Mouse (Mus musculus): ENCODE data around the gene Ccl11. TPM values are rescaled to one million over a fixed set of nuclear protein-coding genes. Genes with fewer than 3 reads are reported as not detected.

Gene Ccl11
- polyA plus RNA-seq, 1 experiment = 0.44 TPM

GRCm38 (mm10) chr11:82063454-82063853, 5.8 kb downstream of the Ccl11 start:
- 48% methylated on average over 2 of the region's 2 CpGs for WGBS
- Histone ChIP-seq H3K4me3 (replicated peaks; ENCODE audit: insufficient read depth, low read depth, low read length) (no peak overlapping the region), H3K27me3 (ENCODE audit: control insufficient read depth, insufficient read depth, low read length) (no peaks in the 10 kb centered on the region), H3K4me1 (ENCODE audit: control insufficient read depth, insufficient read depth, low read length) (no peaks in the 10 kb centered on the region), H3K27ac (ENCODE audit: insufficient read depth, low read length) (no peak overlapping the region)
- TF ChIP-seq POLR2A (IDR thresholded peaks at IDR 0.05; ENCODE audit: borderline replicate concordance, insufficient read depth, low read length) (no peak), CTCF (IDR thresholded peaks at IDR 0.05; ENCODE audit: borderline replicate concordance, insufficient read depth, low read depth, low read length) (no peak)
- no peak for DNase-seq

- Histone ChIP-seq H3K27me3 (ENCODE audit: control insufficient read depth, insufficient read depth, low read length) (no peaks in the 10 kb centered on the region), H3K4me3 (replicated peaks; ENCODE audit: insufficient read depth, low read depth, low read length) (no peak overlapping the region), H3K4me1 (ENCODE audit: control insufficient read depth, insufficient read depth, low read length) (no peaks in the 10 kb centered on the region), H3K27ac (ENCODE audit: insufficient read depth, low read length) (no peak overlapping the region)
- no peak for DNase-seq
- TF ChIP-seq POLR2A (IDR thresholded peaks at IDR 0.05; ENCODE audit: borderline replicate concordance, insufficient read depth, low read length) (no peak), CTCF (IDR thresholded peaks at IDR 0.05; ENCODE audit: borderline replicate concordance, insufficient read depth, low read depth, low read length) (no peak)
- whole genome bisulfite sequencing = 87% methylated on average over 7 of the region's 7 CpGs
Measured at GRCm38 (mm10) chr11:82066953-82067571, 9.4 kb downstream of the Ccl11 start.

- 34% methylated on average over 3 of the region's 3 CpGs for WGBS
Measured at GRCm38 (mm10) chr11:82071076-82071475, 13.5 kb downstream of the Ccl11 start.

GRCm38 (mm10) chr11:82072374-82072773, 14.8 kb downstream of the Ccl11 start:
- TF ChIP-seq POLR2A (IDR thresholded peaks at IDR 0.05; ENCODE audit: borderline replicate concordance, insufficient read depth, low read length) (no peak), CTCF (IDR thresholded peaks at IDR 0.05; ENCODE audit: borderline replicate concordance, insufficient read depth, low read depth, low read length) (no peak)
- WGBS = 94% methylated on average over 1 of the region's 1 CpGs

More at GRCm38 (mm10) chr11:82071076-82071475, 13.5 kb downstream of the Ccl11 start:
- no peak for TF ChIP-seq POLR2A (IDR thresholded peaks at IDR 0.05; ENCODE audit: borderline replicate concordance, insufficient read depth, low read length)
- TF ChIP-seq CTCF (IDR thresholded peaks at IDR 0.05; ENCODE audit: borderline replicate concordance, insufficient read depth, low read depth, low read length) = no peak
- Histone ChIP-seq H3K4me1 (ENCODE audit: control insufficient read depth, insufficient read depth, low read length) (no peaks in the 10 kb centered on the region), H3K4me3 (replicated peaks; ENCODE audit: insufficient read depth, low read depth, low read length) (no peak overlapping the region), H3K27ac (ENCODE audit: insufficient read depth, low read length) (no peak overlapping the region), H3K27me3 (ENCODE audit: control insufficient read depth, insufficient read depth, low read length) (no peaks in the 10 kb centered on the region)
- DNase-seq = peak in 1 of 2 experiments; percentile 4

GRCm38 (mm10) chr11:82072984-82073383, 15.4 kb downstream of the Ccl11 start:
- TF ChIP-seq CTCF (IDR thresholded peaks at IDR 0.05; ENCODE audit: borderline replicate concordance, insufficient read depth, low read depth, low read length) = no peak
- H3K27ac ChIP-seq (ENCODE audit: insufficient read depth, low read length) = no peak overlapping the region
- 84% methylated on average over 3 of the region's 3 CpGs for WGBS

More at GRCm38 (mm10) chr11:82072374-82072773, 14.8 kb downstream of the Ccl11 start:
- Histone ChIP-seq H3K4me3 (replicated peaks; ENCODE audit: insufficient read depth, low read depth, low read length) (no peak overlapping the region), H3K4me1 (ENCODE audit: control insufficient read depth, insufficient read depth, low read length) (no peaks in the 10 kb centered on the region), H3K27ac (ENCODE audit: insufficient read depth, low read length) (no peak overlapping the region), H3K27me3 (ENCODE audit: control insufficient read depth, insufficient read depth, low read length) (no peaks in the 10 kb centered on the region)
- DNase-seq = no peak

GRCm38 (mm10) chr11:82073686-82074085, 16.1 kb downstream of the Ccl11 start:
- TF ChIP-seq POLR2A (IDR thresholded peaks at IDR 0.05; ENCODE audit: borderline replicate concordance, insufficient read depth, low read length) (no peak), CTCF (IDR thresholded peaks at IDR 0.05; ENCODE audit: borderline replicate concordance, insufficient read depth, low read depth, low read length) (no peak)

More at GRCm38 (mm10) chr11:82072984-82073383, 15.4 kb downstream of the Ccl11 start:
- DNase-seq = no peak
- H3K4me3 ChIP-seq (replicated peaks; ENCODE audit: insufficient read depth, low read depth, low read length) = no peak overlapping the region
- no peaks in the 10 kb centered on the region for H3K4me1 ChIP-seq (ENCODE audit: control insufficient read depth, insufficient read depth, low read length)
- no peaks in the 10 kb centered on the region for H3K27me3 ChIP-seq (ENCODE audit: control insufficient read depth, insufficient read depth, low read length)

GRCm38 (mm10) chr11:82077031-82077430, 19.4 kb downstream of the Ccl11 start:
- Histone ChIP-seq H3K27ac (ENCODE audit: insufficient read depth, low read length) (no peak overlapping the region), H3K4me1 (ENCODE audit: control insufficient read depth, insufficient read depth, low read length) (no peaks in the 10 kb centered on the region), H3K27me3 (ENCODE audit: control insufficient read depth, insufficient read depth, low read length) (no peaks in the 10 kb centered on the region), H3K4me3 (replicated peaks; ENCODE audit: insufficient read depth, low read depth, low read length) (no peak overlapping the region)
- no peak for DNase-seq
- WGBS = 81% methylated on average over 3 of the region's 3 CpGs
- no peak for TF ChIP-seq POLR2A (IDR thresholded peaks at IDR 0.05; ENCODE audit: borderline replicate concordance, insufficient read depth, low read length)
- no peak for TF ChIP-seq CTCF (IDR thresholded peaks at IDR 0.05; ENCODE audit: borderline replicate concordance, insufficient read depth, low read depth, low read length)

More at GRCm38 (mm10) chr11:82073686-82074085, 16.1 kb downstream of the Ccl11 start:
- 32% methylated on average over 3 of the region's 3 CpGs for WGBS
- no peaks in the 10 kb centered on the region for H3K27me3 ChIP-seq (ENCODE audit: control insufficient read depth, insufficient read depth, low read length)
- no peak for DNase-seq
- H3K4me3 ChIP-seq (replicated peaks; ENCODE audit: insufficient read depth, low read depth, low read length) = no peak overlapping the region
- H3K27ac ChIP-seq (ENCODE audit: insufficient read depth, low read length) = no peak overlapping the region
- H3K4me1 ChIP-seq (ENCODE audit: control insufficient read depth, insufficient read depth, low read length) = no peaks in the 10 kb centered on the region

- no peak for DNase-seq
- Histone ChIP-seq H3K27me3 (ENCODE audit: control insufficient read depth, insufficient read depth, low read length) (no peaks in the 10 kb centered on the region), H3K4me3 (replicated peaks; ENCODE audit: insufficient read depth, low read depth, low read length) (no peak overlapping the region), H3K4me1 (ENCODE audit: control insufficient read depth, insufficient read depth, low read length) (no peaks in the 10 kb centered on the region), H3K27ac (ENCODE audit: insufficient read depth, low read length) (no peak overlapping the region)
- TF ChIP-seq CTCF (IDR thresholded peaks at IDR 0.05; ENCODE audit: borderline replicate concordance, insufficient read depth, low read depth, low read length) = no peak
- no peak for TF ChIP-seq POLR2A (IDR thresholded peaks at IDR 0.05; ENCODE audit: borderline replicate concordance, insufficient read depth, low read length)
Measured at GRCm38 (mm10) chr11:82078136-82078730, 20.6 kb downstream of the Ccl11 start.
